Mouse (Mus musculus) liver, postnatal 0 days (tissue): ENCODE data around the gene Il10rb.

ENCODE experiments used
- CTCF ChIP-seq: sonication (generic); IDR thresholded peaks from 2 replicates; pipeline ENCODE4 v1.5.1; 2016; ENCODE audit warnings: antibody characterized with exemption, low read depth
- EP300 ChIP-seq: IDR thresholded peaks from 2 replicates; pipeline ENCODE4 v1.6.1; 2016; ENCODE audit warnings: antibody characterized with exemption, low read depth, mild to moderate bottlenecking

DNA sequence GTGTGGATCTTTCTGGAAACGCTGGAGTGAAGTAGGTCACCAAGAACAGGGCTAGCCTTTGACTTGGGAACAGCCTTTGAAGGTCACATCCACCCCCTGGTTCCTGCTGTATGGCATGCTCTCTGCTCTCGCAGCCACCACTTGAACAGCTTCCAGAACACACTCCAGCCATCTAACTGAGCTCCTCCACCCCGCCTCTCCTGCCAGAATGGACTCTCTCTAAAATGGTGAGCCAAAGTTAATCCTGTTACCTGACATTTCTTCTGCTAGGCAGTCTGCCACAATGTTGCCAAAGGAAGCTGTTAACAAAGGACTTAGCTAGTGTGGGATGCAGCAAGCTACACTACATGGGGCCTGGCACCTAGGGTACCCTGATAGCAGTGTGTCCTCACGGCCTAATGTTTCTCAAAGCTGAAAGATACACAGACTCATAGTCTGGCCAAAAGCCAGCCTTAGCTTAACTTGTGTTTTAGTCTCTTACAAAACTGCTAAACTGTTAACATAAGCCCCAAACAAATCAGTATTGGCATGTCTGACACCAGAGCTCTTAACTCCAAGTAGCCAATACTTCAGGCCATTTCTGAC lies 11.0 kb upstream of the Il10rb start:
- TF ChIP-seq CTCF (no peak), EP300 (no peak)
